8 mouse cellular contexts compared by ENCODE assay signal in the genomic region with DNA sequence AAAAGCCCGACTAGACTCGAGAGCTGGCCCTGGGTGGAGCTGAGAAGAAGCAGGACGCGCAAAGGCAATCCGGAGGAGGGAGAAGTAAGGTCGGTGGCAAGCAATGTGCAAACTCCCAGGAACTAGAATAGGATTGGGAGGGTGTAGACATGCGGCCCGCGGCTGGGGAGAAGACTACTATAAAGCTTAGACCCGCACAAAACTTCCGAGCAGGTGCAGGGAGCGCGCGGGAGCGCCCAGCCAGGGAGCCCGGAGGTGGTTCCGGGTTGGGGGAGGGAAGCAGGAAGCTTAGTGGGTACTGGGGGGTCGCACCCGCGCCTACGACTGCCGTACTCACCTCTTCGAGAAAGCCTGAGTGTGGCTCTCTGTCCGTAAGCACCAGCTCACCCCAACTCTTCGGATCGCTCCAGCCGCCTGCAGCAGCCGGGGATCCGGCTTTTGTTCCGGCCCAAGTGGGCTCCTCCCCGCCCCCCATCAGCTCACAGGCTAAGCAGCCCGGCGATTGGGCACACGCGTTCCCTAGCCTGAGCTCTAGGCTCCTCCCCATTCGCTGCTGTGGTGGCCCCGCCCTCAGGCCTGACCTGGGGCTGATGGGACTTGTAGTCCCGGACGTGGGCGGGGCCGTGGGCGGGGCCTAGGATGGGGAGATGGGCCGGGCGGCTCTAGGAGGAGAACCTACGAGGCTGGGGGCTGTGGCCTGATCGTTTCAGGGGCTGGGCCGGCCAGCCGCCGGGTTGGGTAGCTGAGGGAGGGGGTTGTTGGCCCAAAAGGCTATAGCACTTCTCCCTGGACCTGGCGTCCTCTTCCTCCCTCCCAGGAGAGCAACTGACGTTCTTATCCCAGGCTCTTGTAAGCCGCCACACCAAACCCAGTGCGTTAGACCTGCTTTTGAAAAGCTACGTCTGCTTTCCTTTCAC. TPM values are rescaled to one million over a fixed set of nuclear protein-coding genes. Genes with fewer than 3 reads are reported as not detected.
DNase-seq lines count a peak whose midpoint lies in the region; ATAC-seq and TF ChIP-seq lines count a peak whose summit lies in the region.

A gene (minus strand): TSS at position 543 of the 917 bp plus-strand sequence.

- no peaks in the 10 kb centered on the region for H3K9me3 ChIP-seq in ES-E14 (ENCODE audit: control insufficient read depth, insufficient read depth, low read depth, low read length)
- H3K9me3 ChIP-seq in forebrain, embryonic 15.5 days, result no peaks in the 10 kb centered on the region

- no peak for TF ChIP-seq CTCF in lung, adult 2 months (IDR thresholded peaks at IDR 0.05; ENCODE audit: insufficient read depth, low read length)

- peak within 1 kb of the TSS; percentile 65 for H3K27ac ChIP-seq in ES-E14 (ENCODE audit: insufficient read depth, low read depth, low read length, poor library complexity, severe bottlenecking)
- H3K27ac ChIP-seq in forebrain, embryonic 15.5 days (replicated peaks), result peak within 1 kb of the TSS; percentile 96

- under 1% methylated on average over 54 of the region's 54 CpGs for WGBS in forebrain, embryonic 15.5 days
- WGBS in lung, adult 2 months, result under 1% methylated on average over 50 of the region's 54 CpGs

- H3K4me3 ChIP-seq in ES-E14 (ENCODE audit: insufficient read depth in 1 of 2, low read depth in 1 of 2, low read length in 2 of 2, poor library complexity in 1 of 2, severe bottlenecking in 1 of 2), result peak within 1 kb of the TSS; percentile 88 to 96
- peak within 1 kb of the TSS; percentile 93 for H3K4me3 ChIP-seq in forebrain, embryonic 15.5 days
- peak within 1 kb of the TSS; percentile 90 for H3K4me3 ChIP-seq in lung, adult 2 months (replicated peaks; ENCODE audit: extremely low read depth, low read depth, low read length)

- DNase-seq in ES-E14 (ENCODE audit: low read depth, low spot score), result peak; percentile 100
- peak; percentile 99 for DNase-seq in cerebellum, adult 11-12 months
- DNase-seq in heart, postnatal 25 days (ENCODE audit: low spot score), result peak; percentile 97
- peak; percentile 98 for DNase-seq in layer of hippocampus, adult 18-20 months (ENCODE audit: low spot score in 2 of 2)
- DNase-seq in lung, adult 2 months, result peak; percentile 95
- peak; percentile 98 to 99 for DNase-seq in thymus, adult 18-20 months

- peaks cover 18% of the 10 kb centered on the region for H3K36me3 ChIP-seq in ES-E14 (ENCODE audit: control insufficient read depth, insufficient read depth, low read length, poor library complexity, severe bottlenecking)
- peaks cover 12% of the 10 kb centered on the region for H3K36me3 ChIP-seq in forebrain, embryonic 15.5 days

- peak; percentile 96 for TF ChIP-seq POLR2A in lung, adult 2 months (IDR thresholded peaks at IDR 0.05; ENCODE audit: borderline replicate concordance, extremely low read depth, low read depth, low read length)

- intact Hi-C loops in heart, postnatal 25 days (cut with DNase I), result no loop called here

- peak; percentile 98 for ATAC-seq in forebrain, embryonic 15.5 days (replicated peaks)
- ATAC-seq in neutrophil, adult 5-6 weeks (ENCODE audit: extremely low read depth, insufficient number of reproducible peaks, low FRiP score, poor library complexity, severe bottlenecking), result peak; percentile 98

- peak within 1 kb of the TSS; percentile 64 for H3K4me2 ChIP-seq in forebrain, embryonic 15.5 days (replicated peaks)

- peaks cover 3 to 15% of the 10 kb centered on the region in 2 experiments; a peak in 2 of 4 replicates for H3K4me1 ChIP-seq in ES-E14 (ENCODE audit: control insufficient read depth in 2 of 2, insufficient read depth in 2 of 2, low read length in 2 of 2, poor library complexity in 1 of 2)
- H3K4me1 ChIP-seq in forebrain, embryonic 15.5 days, result peaks cover 38% of the 10 kb centered on the region
- peaks cover 7% of the 10 kb centered on the region for H3K4me1 ChIP-seq in lung, adult 2 months (ENCODE audit: control insufficient read depth, insufficient read depth, low read length)

- H3K27me3 ChIP-seq in forebrain, embryonic 15.5 days, result no peaks in the 10 kb centered on the region

- peak within 1 kb of the TSS; percentile 95 for H3K9ac ChIP-seq in ES-E14 (ENCODE audit: insufficient read depth, low read depth, low read length, poor library complexity, severe bottlenecking)
- H3K9ac ChIP-seq in forebrain, embryonic 15.5 days (replicated peaks), result peak within 1 kb of the TSS; percentile 91

- in situ Hi-C loops in ES-E14 (cut with MboI; ENCODE audit: low sequenced_read_pairs in 2 of 2, unreplicated experiment in 2 of 2), result no loop called here

TF ChIP-seq in ES-E14, 5 proteins besides CTCF, POLR2A, EP300 and RAD21:
- TF ChIP-seq HCFC1 (IDR thresholded peaks at IDR 0.05; ENCODE audit: borderline replicate concordance, insufficient read depth, low read length), result peak; percentile 90
- TF ChIP-seq ZNF384 (IDR thresholded peaks at IDR 0.05; ENCODE audit: low read depth, low read length), result no peak

RNA-seq across cellular contexts. Expression of the gene that starts here (rescaled TPM):
- 202 and 209 TPM in 2 replicates for total RNA-seq in ES-E14 (2012; rRNA removed)
- 230 and 237 TPM in 2 replicates for polyA plus RNA-seq in forebrain, embryonic 15.5 days (2015; fragmentation: Nextera tagmentation; extraction: Ambion mirVana)
- 10 to 100 TPM; 31.6 to 41.6 TPM for total RNA-seq in heart, postnatal 25 days (2021)
- total RNA-seq in layer of hippocampus, adult 18-20 months (2021), result 100 to 1,000 TPM; 118 to 124 TPM
- 166 and 217 TPM in 2 replicates for polyA plus RNA-seq in lung, adult 2 months (2012; rRNA removed)
- total RNA-seq in neutrophil, adult 5-6 weeks (2017), result 86.6 and 88.5 TPM in 2 replicates

Comparison
In these comparisons a context has a peak if more than half of its experiments do, and no peak if none do; other contexts are left out.
1. Peak in every context shown above with its lines: DNase-seq, ATAC-seq, H3K4me3 ChIP-seq and H3K27ac ChIP-seq.